Mouse (Mus musculus) brain, embryonic 14.5 days (tissue): ENCODE data around the gene Olfr545.

Experiments
- CTCF ChIP-seq: fragments of 200-500 bp; IDR thresholded peaks from 2 replicates; pipeline ENCODE4 v1.5.1; 2012; ENCODE audit warnings: inconsistent platforms, mild to moderate bottlenecking, moderate library complexity, borderline replicate concordance; ENCODE audit not compliant: insufficient read depth, insufficient read length; ENCODE audit errors: extremely low read depth
- POLR2A ChIP-seq: fragments of 200-500 bp; IDR thresholded peaks from 2 replicates; pipeline ENCODE4 v1.6.1; 2012; ENCODE audit warnings: mild to moderate bottlenecking, inconsistent platforms, borderline replicate concordance; ENCODE audit not compliant: poor library complexity, insufficient read depth, insufficient read length, severe bottlenecking; ENCODE audit errors: extremely low read depth

DNA sequence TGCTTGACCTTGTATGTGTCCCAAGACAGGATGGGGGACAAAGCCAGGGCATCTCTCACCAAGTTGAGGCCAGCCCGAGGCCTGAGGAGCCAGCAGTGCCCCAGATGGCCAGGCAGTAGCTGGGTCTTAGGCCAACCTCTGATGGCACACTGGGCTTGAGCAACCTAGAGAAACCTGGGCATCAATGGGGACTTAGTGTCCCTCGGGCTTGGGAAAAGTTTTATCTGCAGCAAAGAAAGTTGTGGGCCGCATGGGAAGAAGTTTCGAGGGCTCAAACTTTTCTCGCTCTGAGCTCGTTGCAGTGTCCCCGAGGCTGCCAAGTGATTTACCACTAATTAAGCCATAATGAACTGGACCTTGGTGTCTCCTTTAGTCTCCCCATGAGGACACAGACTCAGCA, 10.4 kb upstream of the Olfr545 start:
- no peak for TF ChIP-seq CTCF
- TF ChIP-seq POLR2A: no peak
